Mouse (Mus musculus): ENCODE data around the gene 1500015O10Rik.

The 1500015O10Rik gene

DNA sequence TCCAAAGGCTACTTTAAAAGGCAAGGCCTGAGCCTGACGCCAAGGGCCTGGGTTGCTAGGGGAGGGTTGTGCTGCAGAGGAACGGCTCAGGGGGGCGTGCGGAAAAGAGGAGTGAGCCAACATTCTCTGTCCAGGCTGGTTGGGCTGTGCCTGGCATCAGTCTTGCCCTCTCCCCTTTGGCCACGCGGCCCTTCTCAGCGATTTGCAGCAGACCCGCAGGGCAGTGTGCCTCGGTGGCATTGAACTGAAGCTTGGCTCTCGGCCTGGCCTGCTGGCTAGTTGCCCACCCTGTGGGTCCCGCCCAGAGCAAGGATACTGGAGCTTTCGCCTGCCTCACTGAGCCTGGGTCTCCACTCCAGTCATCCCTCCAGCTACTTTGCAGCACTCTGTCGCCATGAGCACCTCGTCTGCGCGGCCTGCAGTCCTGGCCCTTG is at the start of gene 1500015O10Rik:
Gene 1500015O10Rik, plus strand, starts transcription at position 112 of the 434 bp plus-strand sequence.
- no peak for DNase-seq (ENCODE audit: low spot score)

DNA sequence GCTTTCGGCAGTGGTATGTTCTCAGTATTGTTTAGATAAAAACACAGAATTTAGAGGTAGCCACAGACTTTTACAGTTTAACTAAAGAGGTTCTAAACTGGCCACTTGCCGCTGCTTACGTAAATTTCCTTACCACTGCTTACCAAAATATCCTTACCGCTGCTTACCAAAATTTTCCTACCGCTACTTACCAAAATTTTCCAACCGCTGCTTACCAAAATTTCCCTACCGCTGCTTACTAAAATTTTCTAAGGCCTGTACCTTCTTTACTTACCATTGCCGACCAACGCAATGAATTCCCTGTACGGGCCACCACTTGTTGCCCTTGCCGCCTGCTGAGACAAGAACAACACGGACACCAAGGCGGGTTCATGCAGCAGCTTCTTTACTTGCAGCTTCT is 40.4 kb upstream of the 1500015O10Rik start:
- DNase-seq (ENCODE audit: low spot score): no peak

DNA sequence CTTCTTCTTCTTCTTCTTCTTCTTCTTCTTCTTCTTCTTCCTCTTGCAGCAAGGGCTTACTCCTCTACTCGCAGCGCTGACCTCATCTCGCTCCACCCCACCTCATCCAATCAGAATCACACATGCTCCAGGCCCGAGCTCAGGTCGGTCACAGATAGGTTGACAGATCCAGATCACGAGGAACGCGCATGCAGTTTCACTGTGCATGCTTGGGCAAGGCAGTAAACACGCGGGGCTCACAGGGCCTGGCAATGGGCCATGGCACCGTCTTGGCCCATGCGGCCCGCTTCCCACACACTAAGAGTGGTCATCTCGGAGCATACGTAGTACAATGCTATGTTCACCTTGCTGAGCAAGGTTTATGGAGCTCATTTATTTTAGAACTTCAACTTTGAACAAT is 39.9 kb upstream of the 1500015O10Rik start:
- no peak for DNase-seq (ENCODE audit: low spot score)

GRCm38 (mm10) chr1:43694076-43694475 is 36.3 kb upstream of the 1500015O10Rik start:
- no peak for DNase-seq (ENCODE audit: low spot score)

GRCm38 (mm10) chr1:43694851-43695545 is 35.4 kb upstream of the 1500015O10Rik start:
- DNase-seq (ENCODE audit: low spot score): no peak

GRCm38 (mm10) chr1:43698577-43699000 is 31.8 kb upstream of the 1500015O10Rik start:
- peak; percentile 14 for DNase-seq (ENCODE audit: low spot score)

DNA sequence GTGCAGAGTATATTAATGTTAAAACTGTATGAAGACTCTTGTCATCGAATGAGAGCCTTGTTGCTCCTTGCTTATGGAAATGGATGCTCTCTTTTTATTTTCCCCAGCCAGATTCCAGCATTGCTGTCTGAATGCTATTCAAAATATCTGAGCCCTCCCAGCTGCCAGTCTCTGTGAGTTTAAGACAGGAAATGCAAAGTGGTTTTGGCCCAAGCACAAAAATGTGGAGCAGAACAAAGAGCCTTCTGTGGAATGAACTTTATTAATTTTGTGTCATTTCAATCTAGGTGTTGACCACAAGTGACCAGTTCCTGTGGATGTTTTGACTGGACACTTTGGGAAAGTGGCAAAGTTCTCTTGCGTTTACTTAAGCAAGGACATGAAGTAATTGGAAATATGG is 15.6 kb upstream of the 1500015O10Rik start:
- no peak for DNase-seq (ENCODE audit: low spot score)

GRCm38 (mm10) chr1:43717967-43718366 is 12.4 kb upstream of the 1500015O10Rik start:
- DNase-seq (ENCODE audit: low spot score): no peak

- DNase-seq (ENCODE audit: low spot score): no peak
Observed at GRCm38 (mm10) chr1:43718793-43719192, 11.6 kb upstream of the 1500015O10Rik start.

DNA sequence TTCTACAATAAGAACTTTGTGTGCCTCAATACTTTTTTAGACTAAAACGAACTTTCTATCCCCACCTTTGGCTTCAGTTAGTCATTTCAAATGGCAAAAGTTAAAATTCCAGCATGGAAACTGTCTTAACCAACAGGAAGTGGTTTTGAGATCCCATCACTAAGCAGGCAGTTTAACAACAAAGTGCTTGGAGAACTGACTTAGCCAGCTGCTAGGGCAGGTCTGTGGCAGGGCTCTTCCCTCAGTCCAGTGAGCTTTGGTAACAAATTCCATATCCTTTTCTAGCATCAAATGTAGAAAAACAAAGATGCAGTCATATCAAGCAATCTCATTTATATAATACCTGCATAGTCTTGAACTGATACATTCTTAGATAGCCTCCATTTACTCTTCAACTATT is 7.9 kb upstream of the 1500015O10Rik start:
- DNase-seq (ENCODE audit: low spot score): no peak

GRCm38 (mm10) chr1:43732100-43732499 is 1.7 kb downstream of the 1500015O10Rik start:
- DNase-seq (ENCODE audit: low spot score): peak; percentile 13

DNA sequence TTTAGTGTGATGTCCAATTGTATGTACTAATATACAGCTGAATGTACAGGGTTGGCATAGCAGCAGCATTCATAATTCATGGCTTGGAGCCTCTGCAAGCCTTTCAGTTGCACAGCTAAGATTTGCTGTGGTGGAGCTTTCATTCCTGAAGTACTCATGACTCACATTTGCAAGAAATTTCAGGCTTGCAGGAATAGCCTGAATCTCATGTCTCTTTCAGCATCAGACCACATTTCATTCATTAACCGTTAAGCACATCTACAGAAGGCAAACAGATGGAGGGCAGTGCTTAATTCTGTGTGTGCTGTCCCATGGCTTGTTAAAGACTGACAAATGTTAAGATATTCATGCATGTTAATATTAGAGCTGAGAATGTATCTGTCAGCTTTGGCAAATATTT is 2.3 kb downstream of the 1500015O10Rik start:
- peak; percentile 16 for DNase-seq (ENCODE audit: low spot score)

DNA sequence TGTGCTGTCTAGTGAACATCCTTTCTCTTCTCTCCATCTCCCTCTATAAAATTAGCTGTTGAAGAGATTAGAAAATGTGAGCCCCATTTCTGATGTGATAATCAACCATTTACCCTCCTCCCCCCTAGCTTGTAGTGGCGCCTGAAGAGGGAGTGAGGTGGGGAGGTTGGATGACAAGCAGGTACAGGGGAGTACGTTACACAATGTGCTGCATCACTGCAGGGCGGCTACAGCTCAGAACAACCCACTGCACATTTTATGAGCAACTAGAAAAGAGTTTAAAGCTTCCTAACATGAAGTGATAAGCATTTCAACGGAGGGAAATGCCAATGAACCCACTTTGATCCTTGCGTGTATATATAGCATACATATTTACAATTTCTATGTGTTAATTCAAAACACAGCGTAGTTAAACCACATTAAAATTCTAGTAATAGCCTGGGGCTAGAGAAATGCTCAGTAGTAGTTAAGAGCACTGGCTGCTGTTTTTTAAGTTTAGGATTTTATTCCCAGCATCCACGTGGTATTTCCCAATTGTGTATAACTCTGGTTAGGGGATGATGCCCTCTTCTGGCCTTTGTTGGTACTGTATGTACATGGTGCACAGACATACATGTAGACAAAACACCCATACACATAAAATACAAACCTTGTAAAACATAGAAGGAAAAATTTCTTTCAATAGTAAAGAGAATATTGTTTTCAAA is 7.6 kb downstream of the 1500015O10Rik start:
- DNase-seq (ENCODE audit: low spot score): peak; percentile 70

DNA sequence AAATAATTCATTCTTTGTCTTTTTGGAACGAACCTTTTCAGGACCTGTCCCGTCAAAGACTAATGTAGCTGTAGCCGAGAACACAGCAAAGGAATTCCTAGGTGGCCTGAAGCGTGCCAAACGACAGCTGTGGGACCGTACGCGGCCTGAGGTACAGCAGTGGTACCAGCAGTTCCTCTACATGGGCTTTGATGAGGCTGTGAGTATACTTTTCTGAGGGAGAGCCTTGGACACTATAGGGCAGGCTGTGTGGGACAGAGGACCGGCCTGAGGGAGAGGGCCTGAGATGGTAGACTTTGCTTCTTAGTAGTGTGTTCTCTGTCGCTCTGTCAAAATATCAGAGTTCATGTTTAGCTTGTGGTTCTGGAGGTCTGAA is 8.1 kb downstream of the 1500015O10Rik start:
- DNase-seq (ENCODE audit: low spot score): no peak

- DNase-seq (ENCODE audit: low spot score): peak; percentile 6
Observed at GRCm38 (mm10) chr1:43754448-43755312, 24.3 kb downstream of the 1500015O10Rik start.

- DNase-seq (ENCODE audit: low spot score): peak; percentile 66
Observed at GRCm38 (mm10) chr1:43760085-43760484, 29.7 kb downstream of the 1500015O10Rik start.

GRCm38 (mm10) chr1:43764481-43764880 is 34.1 kb downstream of the 1500015O10Rik start:
- DNase-seq (ENCODE audit: low spot score): no peak

GRCm38 (mm10) chr1:43766328-43766727 is 35.9 kb downstream of the 1500015O10Rik start:
- DNase-seq (ENCODE audit: low spot score): no peak

DNA sequence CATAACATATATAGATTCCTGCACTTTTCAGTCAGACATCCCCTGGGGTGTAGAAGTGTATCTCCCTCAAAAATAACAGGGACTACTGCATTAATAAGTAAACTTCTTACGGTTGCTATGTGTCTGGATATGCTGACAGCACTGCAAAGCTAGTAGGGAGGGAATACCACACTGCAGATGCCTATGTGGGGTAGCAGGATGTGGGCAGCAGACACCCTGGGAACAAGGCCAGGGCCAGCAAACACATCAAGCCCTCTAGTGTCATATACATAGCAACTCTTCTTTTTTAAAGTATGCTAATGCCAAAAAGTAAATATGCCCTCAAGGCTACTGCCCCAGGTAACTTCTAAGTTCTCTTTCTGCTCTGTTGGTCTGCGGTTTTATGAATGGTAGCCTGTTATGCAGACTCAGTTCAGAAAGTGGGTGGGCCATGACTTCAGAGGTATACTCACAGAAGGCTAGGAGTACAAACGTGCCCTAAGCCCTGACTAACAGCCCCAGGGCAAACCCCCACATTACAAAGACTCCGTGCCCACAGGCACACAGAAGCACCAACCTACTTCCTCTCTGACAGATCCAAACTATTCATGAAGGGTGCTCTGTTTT is 38.1 kb downstream of the 1500015O10Rik start:
- DNase-seq (ENCODE audit: low spot score): no peak

DNA sequence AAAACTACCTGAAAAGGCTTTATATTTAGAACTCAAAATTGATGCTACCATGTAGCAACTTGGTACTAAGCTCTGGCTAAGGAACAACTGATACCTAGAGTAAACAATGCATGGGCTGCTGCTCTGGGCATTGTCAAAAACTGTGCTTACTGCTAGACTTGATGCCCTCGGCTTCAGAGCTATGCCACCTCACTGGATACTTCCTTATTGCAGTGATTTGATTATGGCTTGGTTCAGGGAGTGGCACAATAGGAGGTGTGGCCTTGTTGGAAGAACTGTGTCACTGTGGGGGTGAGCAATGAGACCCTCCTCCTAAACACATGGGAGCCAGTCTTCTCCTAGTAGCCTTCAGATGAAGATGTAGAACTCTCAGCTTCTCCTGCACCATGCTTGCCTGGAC is 38.9 kb downstream of the 1500015O10Rik start:
- DNase-seq (ENCODE audit: low spot score): no peak

GRCm38 (mm10) chr1:43770032-43770431 is 39.6 kb downstream of the 1500015O10Rik start:
- DNase-seq (ENCODE audit: low spot score): no peak

GRCm38 (mm10) chr1:43772694-43773093 is 42.3 kb downstream of the 1500015O10Rik start:
- DNase-seq (ENCODE audit: low spot score): no peak
